Mouse (Mus musculus) kidney, postnatal 36 days (tissue): Measurements from ENCODE around the gene Arel1.

Experiments used
- DNase-seq, 2 experiments: peaks; one replicate each; pipeline ENCODE4 v3.0.0; 2021 to 2022; ENCODE audit warnings: mixed read lengths in 2 of 2

Gene Arel1

GRCm38 (mm10) chr12:84948584-84949285 lies 22.0 kb downstream of the Arel1 start:
- DNase-seq = no peak

- no peak for DNase-seq
These were observed 22.7 kb downstream of the Arel1 start for GRCm38 (mm10) chr12:84947894-84948583.

GRCm38 (mm10) chr12:84944813-84945553 lies 25.7 kb downstream of the Arel1 start:
- peak in 1 of 2 experiments; percentile 5 for DNase-seq

GRCm38 (mm10) chr12:84944150-84944812 lies 26.4 kb downstream of the Arel1 start:
- DNase-seq = no peak

- no peak for DNase-seq
These were observed 27.4 kb downstream of the Arel1 start for GRCm38 (mm10) chr12:84943006-84943952.

- DNase-seq = no peak
These were observed 29.0 kb downstream of the Arel1 start for GRCm38 (mm10) chr12:84941717-84942116.

GRCm38 (mm10) chr12:84940343-84940742 lies 30.4 kb downstream of the Arel1 start:
- DNase-seq = no peak

GRCm38 (mm10) chr12:84939117-84939516 lies 31.6 kb downstream of the Arel1 start:
- DNase-seq = no peak

GRCm38 (mm10) chr12:84935343-84935742 lies 35.4 kb downstream of the Arel1 start:
- DNase-seq = no peak

GRCm38 (mm10) chr12:84932210-84932609 lies 38.5 kb downstream of the Arel1 start:
- no peak for DNase-seq

- DNase-seq = no peak
These were observed 44.2 kb downstream of the Arel1 start for GRCm38 (mm10) chr12:84926542-84926941.

GRCm38 (mm10) chr12:84924324-84924723 lies 46.4 kb downstream of the Arel1 start:
- no peak for DNase-seq

GRCm38 (mm10) chr12:84921881-84922419 lies 48.8 kb downstream of the Arel1 start:
- DNase-seq = no peak

- DNase-seq = no peak
These were observed 51.9 kb downstream of the Arel1 start for GRCm38 (mm10) chr12:84918809-84919208.

- no peak for DNase-seq
These were observed 52.9 kb downstream of the Arel1 start for GRCm38 (mm10) chr12:84917799-84918198.

GRCm38 (mm10) chr12:84914959-84915358 lies 55.7 kb downstream of the Arel1 start:
- DNase-seq = no peak

- DNase-seq = no peak
These were observed 58.0 kb downstream of the Arel1 start for GRCm38 (mm10) chr12:84912652-84913104.

- DNase-seq = no peak
These were observed 59.1 kb downstream of the Arel1 start for GRCm38 (mm10) chr12:84911640-84912039.

GRCm38 (mm10) chr12:84910066-84910465 lies 60.6 kb downstream of the Arel1 start:
- no peak for DNase-seq

- DNase-seq = peak in 1 of 2 experiments; percentile 7
These were observed 62.8 kb downstream of the Arel1 start for GRCm38 (mm10) chr12:84907627-84908480.
